Mouse (Mus musculus) gastrocnemius, postnatal 36 days (tissue): ENCODE measurements around the gene St6galnac3. TPM values are rescaled to one million over a fixed set of nuclear protein-coding genes. Genes with fewer than 3 reads are reported as not detected.

Source experiments
- DNase-seq, 2 experiments: peaks; one replicate each; pipeline ENCODE4 v3.0.0; 2022
- intact Hi-C: fragments of 180-260 bp; cut with DNase I; formaldehyde crosslinking; loops from one replicate; pipeline ENCODE4 v1.15.1; 2025
- total RNA-seq, 2 experiments: library from RNA; stranded (reverse); gene quantifications; 2 replicates each; pipeline ENCODE4 v1.2.3; 2021

St6galnac3 gene
- total RNA-seq, 2 experiments from 2014 or later, result 1.0 to 4.0 TPM

- no peak for DNase-seq
- intact Hi-C loops, result no loop called here
These were observed 242.9 kb downstream of the St6galnac3 start for GRCm38 (mm10) chr3:153482098-153482497.

GRCm38 (mm10) chr3:153481012-153481411, 244.0 kb downstream of the St6galnac3 start:
- no peak for DNase-seq
- intact Hi-C loops, result no loop called here

GRCm38 (mm10) chr3:153480636-153481006, 244.4 kb downstream of the St6galnac3 start:
- intact Hi-C loops, result no loop called here
- no peak for DNase-seq

GRCm38 (mm10) chr3:153480005-153480635, 244.9 kb downstream of the St6galnac3 start:
- no peak for DNase-seq
- intact Hi-C loops, result no loop called here

GRCm38 (mm10) chr3:153475919-153476318, 249.1 kb downstream of the St6galnac3 start:
- DNase-seq, result no peak

GRCm38 (mm10) chr3:153475461-153475860, 249.5 kb downstream of the St6galnac3 start:
- intact Hi-C loops, result no loop called here
- no peak for DNase-seq

More at GRCm38 (mm10) chr3:153475919-153476318, 249.1 kb downstream of the St6galnac3 start:
- intact Hi-C loops, result no loop called here

GRCm38 (mm10) chr3:153472583-153473471, 252.1 kb downstream of the St6galnac3 start:
- intact Hi-C loops, result no loop called here
- DNase-seq, result no peak

- intact Hi-C loops, result no loop called here
- no peak for DNase-seq
These were observed 261.1 kb downstream of the St6galnac3 start for GRCm38 (mm10) chr3:153463849-153464248.

GRCm38 (mm10) chr3:153460173-153460572, 264.8 kb downstream of the St6galnac3 start:
- intact Hi-C loops, result no loop called here
- DNase-seq, result no peak

- intact Hi-C loops, result no loop called here
- DNase-seq, result no peak
These were observed 266.4 kb downstream of the St6galnac3 start for GRCm38 (mm10) chr3:153458593-153458992.

GRCm38 (mm10) chr3:153457701-153458100, 267.3 kb downstream of the St6galnac3 start:
- intact Hi-C loops, result no loop called here
- no peak for DNase-seq

- DNase-seq, result no peak
- intact Hi-C loops, result no loop called here
These were observed 267.8 kb downstream of the St6galnac3 start for GRCm38 (mm10) chr3:153457203-153457602.

- DNase-seq, result no peak
- intact Hi-C loops, result no loop called here
These were observed 268.7 kb downstream of the St6galnac3 start for GRCm38 (mm10) chr3:153456227-153456626.

GRCm38 (mm10) chr3:153453127-153454049, 271.6 kb downstream of the St6galnac3 start:
- intact Hi-C loops, result no loop called here
- no peak for DNase-seq

GRCm38 (mm10) chr3:153452299-153452996, 272.5 kb downstream of the St6galnac3 start:
- intact Hi-C loops, result no loop called here

GRCm38 (mm10) chr3:153441329-153441728, 283.6 kb downstream of the St6galnac3 start:
- DNase-seq, result no peak
- intact Hi-C loops, result no loop called here

More at GRCm38 (mm10) chr3:153452299-153452996, 272.5 kb downstream of the St6galnac3 start:
- no peak for DNase-seq

- intact Hi-C loops, result no loop called here
- no peak for DNase-seq
These were observed 288.6 kb downstream of the St6galnac3 start for GRCm38 (mm10) chr3:153436076-153437021.

- intact Hi-C loops, result no loop called here
- no peak for DNase-seq
These were observed 292.0 kb downstream of the St6galnac3 start for GRCm38 (mm10) chr3:153433010-153433409.
